Mouse (Mus musculus): ENCODE measurements around the gene Diras1. TPM values are rescaled to one million over a fixed set of nuclear protein-coding genes. Genes with fewer than 3 reads are reported as not detected.
A peak's percentile ranks its signal among the peaks of the same experiment; 100 is the strongest.

Gene Diras1
- polyA plus RNA-seq, 1 experiment = 0.25 TPM

DNA sequence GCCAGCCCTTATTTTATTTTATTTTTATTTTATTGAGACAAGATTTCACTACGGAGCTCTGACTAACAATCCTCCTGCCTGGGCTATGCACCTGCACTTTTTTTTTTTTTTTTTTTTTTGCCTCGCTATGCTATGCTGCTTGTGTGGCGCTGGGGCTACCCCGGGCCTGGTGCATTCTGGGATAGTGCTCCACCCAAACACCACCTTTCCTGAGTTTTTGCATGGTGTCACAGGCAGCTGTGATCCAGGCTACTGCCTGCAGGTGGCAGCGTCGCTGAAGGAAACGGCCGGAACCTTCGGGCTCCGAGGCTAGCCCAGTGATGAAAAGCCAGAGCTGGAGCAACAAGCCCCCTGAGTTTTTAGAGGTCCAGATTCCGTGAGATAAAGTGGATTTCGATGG is 26.7 kb downstream of the Diras1 start:
- Histone ChIP-seq H3K4me3 (ENCODE audit: insufficient read depth, low read depth, low read length) (no peak overlapping the region), H3K36me3 (ENCODE audit: control insufficient read depth, insufficient read depth, low read length) (no peaks in the 10 kb centered on the region), H3K4me1 (ENCODE audit: control insufficient read depth, insufficient read depth, low read length) (0 out of 2 replicates have a peak, but pooled peaks cover 3% of the 10 kb centered on the region), H3K27me3 (replicated peaks; ENCODE audit: control insufficient read depth, insufficient read depth, low read length) (no peaks in the 10 kb centered on the region), H3K27ac (ENCODE audit: insufficient read depth, low read depth, low read length) (no peak overlapping the region)
- 5% methylated on average over 12 of the region's 12 CpGs for WGBS
- DNase-seq = peak; percentile 61
- TF ChIP-seq POLR2A (IDR thresholded peaks at IDR 0.05; ENCODE audit: low read depth, low read length) (no peak), CTCF (conservative IDR thresholded peaks at IDR 0.05; ENCODE audit: insufficient read depth, insufficient read length, low read depth, low read length) (peak; percentile 68)

DNA sequence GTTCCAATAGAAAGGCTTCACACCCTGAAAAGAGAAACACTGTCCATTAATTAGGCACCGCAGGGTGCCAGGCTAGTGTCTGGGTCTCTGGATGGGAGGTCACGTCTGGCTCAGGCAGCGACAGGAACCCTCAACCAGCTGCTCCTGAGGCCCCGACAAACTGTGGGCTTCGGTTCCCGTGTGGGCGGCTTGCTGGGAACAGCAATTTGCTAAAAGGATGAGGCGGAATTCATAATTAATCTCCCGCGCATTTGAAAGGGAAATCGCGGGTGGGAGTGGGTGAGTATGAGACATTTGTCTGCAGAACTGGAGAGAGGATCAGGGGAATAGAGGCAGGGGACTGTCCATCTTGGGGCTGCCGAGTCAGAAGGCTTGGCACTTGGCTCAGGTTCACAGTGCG is 27.4 kb downstream of the Diras1 start:
- TF ChIP-seq CTCF (conservative IDR thresholded peaks at IDR 0.05; ENCODE audit: insufficient read depth, insufficient read length, low read depth, low read length) (no peak), POLR2A (IDR thresholded peaks at IDR 0.05; ENCODE audit: low read depth, low read length) (no peak)
- H3K27ac ChIP-seq (ENCODE audit: insufficient read depth, low read depth, low read length) = no peak overlapping the region
- H3K4me1 ChIP-seq (ENCODE audit: control insufficient read depth, insufficient read depth, low read length) = 0 out of 2 replicates have a peak, but pooled peaks cover 3% of the 10 kb centered on the region
- H3K27me3 ChIP-seq (replicated peaks; ENCODE audit: control insufficient read depth, insufficient read depth, low read length) = no peaks in the 10 kb centered on the region
- no peaks in the 10 kb centered on the region for H3K36me3 ChIP-seq (ENCODE audit: control insufficient read depth, insufficient read depth, low read length)
- WGBS = 43% methylated on average over 14 of the region's 14 CpGs
- DNase-seq = no peak
- no peak overlapping the region for H3K4me3 ChIP-seq (ENCODE audit: insufficient read depth, low read depth, low read length)

DNA sequence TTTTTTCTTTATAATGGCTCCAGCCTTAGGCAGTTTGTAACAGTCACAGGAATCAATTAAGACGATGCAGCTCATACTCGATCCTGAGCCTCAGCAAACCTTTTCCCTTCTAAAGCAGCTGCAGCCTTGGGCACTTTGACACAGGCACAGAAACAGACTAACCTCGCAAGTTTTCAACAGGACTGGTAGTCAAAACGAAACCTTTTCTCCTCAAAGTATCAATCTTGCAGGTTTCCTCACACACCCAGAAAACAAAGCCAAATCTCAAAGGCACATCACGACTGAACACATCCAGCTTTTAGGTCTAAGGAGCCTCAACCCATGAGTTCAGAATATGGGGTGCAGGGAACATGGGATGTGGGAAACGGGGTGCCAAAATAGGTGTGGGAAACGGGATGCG is 28.1 kb downstream of the Diras1 start:
- no peaks in the 10 kb centered on the region for H3K36me3 ChIP-seq (ENCODE audit: control insufficient read depth, insufficient read depth, low read length)
- H3K27ac ChIP-seq (ENCODE audit: insufficient read depth, low read depth, low read length) = no peak overlapping the region
- no peaks in the 10 kb centered on the region for H3K27me3 ChIP-seq (replicated peaks; ENCODE audit: control insufficient read depth, insufficient read depth, low read length)
- H3K4me3 ChIP-seq (ENCODE audit: insufficient read depth, low read depth, low read length) = no peak overlapping the region
- no peak for DNase-seq
- 0 out of 2 replicates have a peak, but pooled peaks cover 3% of the 10 kb centered on the region for H3K4me1 ChIP-seq (ENCODE audit: control insufficient read depth, insufficient read depth, low read length)
- WGBS = 85% methylated on average over 8 of the region's 8 CpGs
- TF ChIP-seq POLR2A (IDR thresholded peaks at IDR 0.05; ENCODE audit: low read depth, low read length) (no peak), CTCF (conservative IDR thresholded peaks at IDR 0.05; ENCODE audit: insufficient read depth, insufficient read length, low read depth, low read length) (no peak)

DNA sequence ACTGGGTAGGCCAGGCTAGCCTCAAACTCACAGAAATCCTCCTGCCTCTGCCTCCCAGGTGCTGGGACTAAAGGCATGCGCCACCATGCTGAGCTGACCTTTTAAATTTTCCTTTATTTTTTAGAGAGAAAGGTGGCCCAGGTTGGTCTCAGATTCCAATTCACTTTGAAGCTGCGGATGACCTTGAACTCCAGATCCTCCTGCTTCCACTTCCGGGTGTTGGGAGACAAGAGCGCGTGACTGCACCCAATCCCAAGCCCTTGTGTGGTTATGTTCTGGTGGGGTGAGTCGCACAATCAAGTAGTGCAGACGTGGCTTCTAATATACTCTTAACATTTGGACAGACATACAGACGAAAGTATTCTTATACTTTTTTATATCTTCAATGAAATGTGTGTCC is 29.0 kb downstream of the Diras1 start:
- WGBS = 96% methylated on average over 8 of the region's 8 CpGs
- no peak for TF ChIP-seq CTCF (conservative IDR thresholded peaks at IDR 0.05; ENCODE audit: insufficient read depth, insufficient read length, low read depth, low read length)
- TF ChIP-seq POLR2A (IDR thresholded peaks at IDR 0.05; ENCODE audit: low read depth, low read length) = no peak
- H3K27me3 ChIP-seq (replicated peaks; ENCODE audit: control insufficient read depth, insufficient read depth, low read length) = no peaks in the 10 kb centered on the region

DNA sequence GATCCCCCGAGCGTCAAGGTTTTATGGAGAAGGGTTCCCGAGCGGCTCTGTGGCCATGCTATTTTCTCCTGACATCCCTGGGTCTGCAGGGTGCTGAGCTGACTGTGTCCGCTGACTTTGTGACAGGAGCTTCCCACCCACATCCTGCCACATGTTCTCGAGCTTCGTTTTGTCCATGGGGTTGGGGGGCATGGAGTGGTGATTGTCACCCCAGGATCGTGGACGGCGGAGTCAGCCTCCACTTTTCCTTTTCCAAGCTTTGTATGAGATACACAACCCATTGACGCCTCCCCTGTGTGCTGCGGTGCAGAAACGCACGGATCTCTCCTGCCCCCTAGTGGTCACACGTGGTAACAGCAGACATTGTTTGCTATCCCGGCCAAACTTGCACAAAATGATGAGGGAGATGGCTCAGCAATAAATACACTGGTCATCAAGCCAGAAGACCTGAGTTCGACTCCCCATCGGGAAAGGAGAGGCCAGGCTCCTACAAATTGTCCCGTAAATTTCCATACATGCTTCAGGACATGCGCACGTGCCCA is 30.3 kb downstream of the Diras1 start:
- WGBS = 11% methylated on average over 21 of the region's 21 CpGs
- DNase-seq = peak; percentile 78

More for the DNA sequence above, 29.0 kb downstream of the Diras1 start:
- no peak overlapping the region for H3K27ac ChIP-seq (ENCODE audit: insufficient read depth, low read depth, low read length)
- DNase-seq = no peak
- H3K4me1 ChIP-seq (ENCODE audit: control insufficient read depth, insufficient read depth, low read length) = peaks cover 3% of the 10 kb centered on the region; the same call in 1 of the 2 replicates
- no peak overlapping the region for H3K4me3 ChIP-seq (ENCODE audit: insufficient read depth, low read depth, low read length)
- no peaks in the 10 kb centered on the region for H3K36me3 ChIP-seq (ENCODE audit: control insufficient read depth, insufficient read depth, low read length)

DNA sequence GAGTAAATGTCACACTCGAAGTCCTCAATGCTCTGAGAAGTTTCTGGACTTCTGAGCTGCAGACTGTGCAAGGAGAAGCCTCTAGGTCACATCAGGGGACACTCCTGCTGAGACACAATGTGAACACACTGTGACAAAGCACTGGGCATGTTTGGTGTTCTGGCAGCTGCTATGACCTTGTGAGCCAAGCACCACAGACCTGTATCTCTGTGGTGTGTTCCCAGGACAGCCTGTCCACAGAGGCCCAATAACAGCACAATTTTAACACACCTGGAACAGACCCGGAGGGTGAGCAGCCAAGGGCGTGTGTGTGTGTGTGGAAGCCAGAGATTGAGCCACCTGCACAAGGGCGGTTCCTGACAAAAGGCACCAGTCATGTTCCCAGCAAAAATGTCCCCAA is 30.8 kb downstream of the Diras1 start:
- no peak overlapping the region for H3K27ac ChIP-seq (ENCODE audit: insufficient read depth, low read depth, low read length)
- 54% methylated on average over 4 of the region's 4 CpGs for WGBS
- H3K27me3 ChIP-seq (replicated peaks; ENCODE audit: control insufficient read depth, insufficient read depth, low read length) = no peaks in the 10 kb centered on the region
- no peaks in the 10 kb centered on the region for H3K36me3 ChIP-seq (ENCODE audit: control insufficient read depth, insufficient read depth, low read length)
- DNase-seq = no peak
- peaks cover 4% of the 10 kb centered on the region; the same call in 1 of the 2 replicates for H3K4me1 ChIP-seq (ENCODE audit: control insufficient read depth, insufficient read depth, low read length)
- H3K4me3 ChIP-seq (ENCODE audit: insufficient read depth, low read depth, low read length) = no peak overlapping the region
- TF ChIP-seq CTCF (conservative IDR thresholded peaks at IDR 0.05; ENCODE audit: insufficient read depth, insufficient read length, low read depth, low read length) = no peak
- TF ChIP-seq POLR2A (IDR thresholded peaks at IDR 0.05; ENCODE audit: low read depth, low read length) = no peak

More for the DNA sequence above, 30.3 kb downstream of the Diras1 start:
- H3K27ac ChIP-seq (ENCODE audit: insufficient read depth, low read depth, low read length) = no peak overlapping the region
- no peaks in the 10 kb centered on the region for H3K36me3 ChIP-seq (ENCODE audit: control insufficient read depth, insufficient read depth, low read length)
- TF ChIP-seq POLR2A (IDR thresholded peaks at IDR 0.05; ENCODE audit: low read depth, low read length) (no peak), CTCF (conservative IDR thresholded peaks at IDR 0.05; ENCODE audit: insufficient read depth, insufficient read length, low read depth, low read length) (peak; percentile 99)
- H3K27me3 ChIP-seq (replicated peaks; ENCODE audit: control insufficient read depth, insufficient read depth, low read length) = no peaks in the 10 kb centered on the region
- H3K4me3 ChIP-seq (ENCODE audit: insufficient read depth, low read depth, low read length) = no peak overlapping the region
- peaks cover 5% of the 10 kb centered on the region; the same call in 1 of the 2 replicates for H3K4me1 ChIP-seq (ENCODE audit: control insufficient read depth, insufficient read depth, low read length)

DNA sequence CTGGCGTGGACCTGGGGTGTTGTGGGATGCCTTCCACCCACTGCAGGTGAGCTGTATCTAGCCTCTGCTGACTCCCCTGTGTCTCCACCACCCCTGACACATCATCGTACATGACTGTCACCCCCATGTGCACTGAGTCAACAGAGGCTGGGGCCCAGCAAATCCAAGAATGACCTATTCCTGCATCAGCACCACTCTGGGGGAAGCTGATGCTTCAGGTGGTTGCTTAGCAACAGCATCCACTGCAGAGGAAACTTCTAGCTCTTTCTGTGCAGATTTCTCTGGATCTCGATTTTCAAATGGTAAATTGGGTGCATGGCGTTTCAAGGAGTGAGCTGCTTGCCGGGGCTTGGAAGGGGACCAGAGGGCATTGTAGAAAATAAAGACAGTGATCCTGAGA is 32.2 kb downstream of the Diras1 start:
- Histone ChIP-seq H3K27ac (ENCODE audit: insufficient read depth, low read depth, low read length) (no peak overlapping the region), H3K36me3 (ENCODE audit: control insufficient read depth, insufficient read depth, low read length) (no peaks in the 10 kb centered on the region), H3K4me1 (ENCODE audit: control insufficient read depth, insufficient read depth, low read length) (peaks cover 2% of the 10 kb centered on the region; the same call in 1 of the 2 replicates), H3K27me3 (replicated peaks; ENCODE audit: control insufficient read depth, insufficient read depth, low read length) (no peaks in the 10 kb centered on the region), H3K4me3 (ENCODE audit: insufficient read depth, low read depth, low read length) (no peak overlapping the region)
- 87% methylated on average over 5 of the region's 5 CpGs for WGBS
- TF ChIP-seq CTCF (conservative IDR thresholded peaks at IDR 0.05; ENCODE audit: insufficient read depth, insufficient read length, low read depth, low read length) = no peak
- no peak for TF ChIP-seq POLR2A (IDR thresholded peaks at IDR 0.05; ENCODE audit: low read depth, low read length)
- no peak for DNase-seq
